Mouse (Mus musculus) CH12.LX (cell line): ENCODE data around the gene Pgam1.

Source experiments
- BHLHE40 ChIP-seq: IDR thresholded peaks from 2 replicates; pipeline ENCODE4 v1.6.1; 2011; ENCODE audit warnings: mild to moderate bottlenecking, low read depth, low read length, improper control_type of control experiment
- CTCF ChIP-seq, 2 experiments: IDR thresholded peaks in 1 of 2; conservative IDR thresholded peaks in 1 of 2; 2 replicates each; pipeline ENCODE4 v1.5.1; 2011 to 2012; ENCODE audit warnings: low read depth in 2 of 2, low read length in 2 of 2, improper control_type of control experiment in 1 of 2, inconsistent platforms in 1 of 2, mild to moderate bottlenecking in 1 of 2, moderate library complexity in 1 of 2
- EP300 ChIP-seq: IDR thresholded peaks from 2 replicates; pipeline ENCODE4 v1.6.1; 2011; ENCODE audit warnings: low read length, improper control_type of control experiment
- MAFK ChIP-seq: IDR thresholded peaks from 2 replicates; pipeline ENCODE4 v1.6.1; 2011; ENCODE audit warnings: low read length, improper control_type of control experiment; ENCODE audit not compliant: insufficient replicate concordance
- MAX ChIP-seq: IDR thresholded peaks from 2 replicates; pipeline ENCODE4 v1.6.1; 2011; ENCODE audit warnings: low read length, improper control_type of control experiment
- MAZ ChIP-seq: IDR thresholded peaks from 2 replicates; pipeline ENCODE4 v1.6.1; 2012; ENCODE audit warnings: low read depth, mild to moderate bottlenecking, inconsistent platforms, low read length, improper control_type of control experiment, moderate library complexity
- MXI1 ChIP-seq: IDR thresholded peaks from 2 replicates; pipeline ENCODE4 v1.6.1; 2011; ENCODE audit warnings: mild to moderate bottlenecking, low read depth, low read length, improper control_type of control experiment
- POLR2A ChIP-seq: IDR thresholded peaks from 2 replicates; pipeline ENCODE4 v1.6.1; 2011; ENCODE audit warnings: low read depth, mild to moderate bottlenecking, improper control_type of control experiment, low read length
- POLR2AphosphoS2 ChIP-seq: IDR thresholded peaks from 2 replicates; pipeline ENCODE4 v1.6.1; 2011; ENCODE audit warnings: low read depth, low read length, improper control_type of control experiment
- RCOR1 ChIP-seq: conservative IDR thresholded peaks from 2 replicates; pipeline ENCODE4 v1.6.1; 2012; ENCODE audit warnings: low read depth, mild to moderate bottlenecking, inconsistent platforms, low read length, improper control_type of control experiment
- TCF12 ChIP-seq: IDR thresholded peaks from 2 replicates; pipeline ENCODE4 v1.6.1; 2014; ENCODE audit warnings: low read depth, mild to moderate bottlenecking, inconsistent platforms, low read length, improper control_type of control experiment
- UBTF ChIP-seq: IDR thresholded peaks from 2 replicates; pipeline ENCODE4 v1.6.1; 2012; ENCODE audit warnings: low read depth, mild to moderate bottlenecking, inconsistent platforms, low read length, improper control_type of control experiment, moderate library complexity
- ZC3H11A ChIP-seq: IDR thresholded peaks from 2 replicates; pipeline ENCODE4 v1.6.1; 2012; ENCODE audit warnings: low read depth, mild to moderate bottlenecking, inconsistent platforms, low read length, improper control_type of control experiment
- ZKSCAN1 ChIP-seq: IDR thresholded peaks from 2 replicates; pipeline ENCODE4 v1.6.1; 2012; ENCODE audit warnings: low read depth, inconsistent platforms, low read length, improper control_type of control experiment, borderline replicate concordance

DNA sequence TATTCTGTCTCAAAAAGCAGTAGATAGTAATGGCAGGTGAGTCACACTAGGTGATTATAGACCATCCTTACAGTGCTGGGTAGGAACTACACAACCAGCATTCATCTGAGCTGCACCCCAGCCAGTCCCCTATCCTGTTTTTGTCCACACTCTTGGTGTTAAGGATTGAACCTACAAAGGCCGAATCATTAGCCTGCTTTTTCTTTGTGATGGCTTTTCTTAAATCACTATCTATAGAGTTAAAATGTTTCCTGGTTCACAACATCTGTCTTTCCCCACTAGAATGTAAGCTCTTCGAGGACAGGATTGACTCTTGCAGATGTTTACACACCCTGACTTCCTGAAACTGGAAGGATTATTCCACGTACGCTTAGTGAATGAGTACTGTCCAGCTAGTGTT is 7.7 kb downstream of the Pgam1 start:
- peak; percentile 78 for TF ChIP-seq POLR2AphosphoS2
- no peak for TF ChIP-seq MAX
- TF ChIP-seq CTCF (conservative IDR thresholded peaks at IDR 0.05 in 1 of 2, IDR thresholded peaks at IDR 0.05 in 1 of 2; ENCODE audit: low read depth in 2 of 2, low read length in 2 of 2) = no peak
- TF ChIP-seq MAZ = no peak
- TF ChIP-seq POLR2A = no peak
- no peak for TF ChIP-seq UBTF
- no peak for TF ChIP-seq ZKSCAN1
- no peak for TF ChIP-seq BHLHE40
- no peak for TF ChIP-seq TCF12
- no peak for TF ChIP-seq RCOR1
- TF ChIP-seq EP300 = no peak
- no peak for TF ChIP-seq ZC3H11A
- no peak for TF ChIP-seq MAFK
- no peak for TF ChIP-seq MXI1
